Mouse (Mus musculus) liver, adult 2 months (tissue): Measurements from ENCODE around the gene Srrd.

ENCODE experiments used
- CTCF ChIP-seq: fragments of 200-500 bp; IDR thresholded peaks from 2 replicates; pipeline ENCODE4 v1.5.1; 2011; ENCODE audit warnings: low read depth, low read length, control low read depth
- POLR2A ChIP-seq: fragments of 200-500 bp; IDR thresholded peaks from 2 replicates; pipeline ENCODE4 v1.6.1; 2011; ENCODE audit warnings: low read length, control low read depth; ENCODE audit not compliant: insufficient read depth; ENCODE audit errors: extremely low read depth

- no peak for TF ChIP-seq CTCF
- TF ChIP-seq POLR2A, result no peak
Observed at GRCm38 (mm10) chr5:112391676-112392323, 49.0 kb upstream of the Srrd start.
